Mouse (Mus musculus): Measurements from ENCODE around the gene Slc25a48. TPM values are rescaled to one million over a fixed set of nuclear protein-coding genes. Genes with fewer than 3 reads are reported as not detected.

Gene Slc25a48
- 2.1 and 2.4 TPM in 2 replicates for polyA plus RNA-seq (2015; fragmentation: Nextera tagmentation; extraction: Ambion mirVana)

- Histone ChIP-seq H3K9ac (0 out of 2 replicates have a peak within 1 kb of the TSS, but pooled peaks have one; percentile 17), H3K4me2 (peak within 1 kb of the TSS; percentile 89), H3K4me1 (peaks cover 29% of the 10 kb centered on the region), H3K4me3 (peak within 1 kb of the TSS; percentile 43), H3K27ac (no peak within 1 kb of the TSS), H3K36me3 (no peaks in the 10 kb centered on the region), H3K27me3 (peaks cover 54% of the 10 kb centered on the region), H3K9me3 (no peaks in the 10 kb centered on the region)
- 2% methylated on average over 51 of the region's 51 CpGs for WGBS
- no peak for ATAC-seq (ENCODE audit: insufficient number of reproducible peaks, low FRiP score, low TSS enrichment, low read depth)
Observed at GRCm38 (mm10) chr13:56438211-56439075, at the start of gene Slc25a48. Gene Slc25a48, plus strand, starts transcription at chr13:56438355.

- Histone ChIP-seq H3K4me2 (no peak overlapping the region), H3K4me1 (peaks cover 16% of the 10 kb centered on the region), H3K27me3 (no peaks in the 10 kb centered on the region), H3K27ac (no peak overlapping the region), H3K4me3 (no peak overlapping the region), H3K9ac (no peak overlapping the region), H3K36me3 (no peaks in the 10 kb centered on the region), H3K9me3 (no peaks in the 10 kb centered on the region)
- 36% methylated on average over 5 of the region's 5 CpGs for WGBS
- ATAC-seq (ENCODE audit: insufficient number of reproducible peaks, low FRiP score, low TSS enrichment, low read depth) = no peak
Observed at GRCm38 (mm10) chr13:56397572-56397971, 40.6 kb upstream of the Slc25a48 start.

- no peaks in the 10 kb centered on the region for H3K36me3 ChIP-seq
- peaks cover 30% of the 10 kb centered on the region for H3K4me1 ChIP-seq
- H3K9me3 ChIP-seq = no peaks in the 10 kb centered on the region
- H3K27ac ChIP-seq = no peak overlapping the region
- no peak for ATAC-seq (ENCODE audit: insufficient number of reproducible peaks, low FRiP score, low TSS enrichment, low read depth)
- H3K27me3 ChIP-seq = no peaks in the 10 kb centered on the region
- no peak overlapping the region for H3K4me2 ChIP-seq
- H3K9ac ChIP-seq = no peak overlapping the region
- WGBS = 62% methylated on average over 4 of the region's 4 CpGs
- no peak overlapping the region for H3K4me3 ChIP-seq
Observed at GRCm38 (mm10) chr13:56401186-56401585, 37.0 kb upstream of the Slc25a48 start.

GRCm38 (mm10) chr13:56403381-56404086 is 34.6 kb upstream of the Slc25a48 start:
- Histone ChIP-seq H3K4me1 (peaks cover 21% of the 10 kb centered on the region), H3K4me3 (no peak overlapping the region), H3K9me3 (no peaks in the 10 kb centered on the region), H3K9ac (no peak overlapping the region), H3K27ac (peak overlapping the region; percentile 38; the same call in 1 of the 2 replicates), H3K4me2 (no peak overlapping the region), H3K36me3 (no peaks in the 10 kb centered on the region), H3K27me3 (no peaks in the 10 kb centered on the region)
- WGBS = 42% methylated on average over 8 of the region's 8 CpGs
- ATAC-seq (ENCODE audit: insufficient number of reproducible peaks, low FRiP score, low TSS enrichment, low read depth) = no peak

DNA sequence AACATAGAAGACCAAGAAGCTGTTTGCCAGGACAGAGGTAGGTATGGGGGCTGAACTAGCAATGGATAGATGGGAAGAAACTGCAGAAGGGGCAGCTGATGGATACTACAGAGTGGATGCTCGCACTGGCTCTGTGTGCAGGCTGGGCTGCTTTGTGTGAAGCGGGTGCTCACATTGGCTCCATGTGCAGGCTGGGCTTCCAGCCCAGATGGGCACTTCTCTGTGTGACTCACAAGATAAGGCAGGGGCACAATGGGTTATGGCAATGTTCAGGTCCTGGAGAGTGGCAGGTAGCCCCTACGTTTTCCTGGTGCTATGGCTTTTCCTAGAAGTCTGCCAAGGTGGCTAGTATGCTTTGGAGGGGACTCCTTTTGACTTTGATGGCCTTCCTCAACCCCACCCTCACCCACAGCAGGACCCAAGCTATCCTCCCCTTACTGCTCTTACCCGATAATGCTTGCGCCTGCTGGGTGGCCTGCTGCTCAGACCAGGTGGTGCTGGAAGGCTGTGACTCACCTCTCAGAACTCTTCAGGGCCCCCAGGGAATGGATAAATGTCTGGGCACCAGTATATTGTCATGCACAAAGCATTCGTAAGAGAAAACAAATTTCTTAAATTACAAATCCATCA is 33.5 kb upstream of the Slc25a48 start:
- ATAC-seq (ENCODE audit: insufficient number of reproducible peaks, low FRiP score, low TSS enrichment, low read depth) = no peak

DNA sequence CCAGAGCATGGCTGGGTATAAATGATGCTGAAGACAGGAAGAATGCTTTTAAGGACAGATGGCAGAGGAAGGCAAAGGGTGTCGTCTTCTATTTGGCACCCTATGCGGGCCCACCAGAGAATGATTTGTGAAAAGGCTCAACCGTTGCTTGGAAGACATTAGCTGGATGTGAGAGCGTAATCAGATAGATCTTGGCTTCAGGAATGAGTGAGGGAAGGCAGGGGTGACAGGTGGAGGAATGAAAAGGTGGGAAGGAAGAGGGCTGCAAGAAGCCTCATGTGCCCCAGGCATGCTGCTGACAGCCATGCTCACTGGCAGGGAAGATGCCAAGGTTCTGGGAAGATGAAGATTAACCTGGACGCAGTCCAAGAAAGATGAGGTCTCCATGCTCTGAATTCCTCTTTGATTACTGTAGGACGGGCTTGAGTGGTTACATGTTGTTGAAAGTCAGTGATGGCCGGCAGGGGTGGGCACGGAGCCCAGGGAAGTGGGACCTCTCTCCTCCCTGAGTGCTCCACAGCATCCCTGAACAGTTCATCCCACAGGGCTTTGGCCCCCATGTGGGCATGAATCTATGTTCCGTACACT is 25.8 kb upstream of the Slc25a48 start:
- Histone ChIP-seq H3K4me3 (no peak overlapping the region), H3K4me2 (no peak overlapping the region), H3K9ac (no peak overlapping the region), H3K4me1 (0 out of 2 replicates have a peak, but pooled peaks cover 3% of the 10 kb centered on the region), H3K27ac (no peak overlapping the region), H3K27me3 (no peaks in the 10 kb centered on the region), H3K36me3 (no peaks in the 10 kb centered on the region), H3K9me3 (no peaks in the 10 kb centered on the region)
- WGBS = 59% methylated on average over 9 of the region's 9 CpGs
- ATAC-seq (ENCODE audit: insufficient number of reproducible peaks, low FRiP score, low TSS enrichment, low read depth) = no peak

More for the DNA sequence above, 33.5 kb upstream of the Slc25a48 start:
- Histone ChIP-seq H3K27me3 (no peaks in the 10 kb centered on the region), H3K4me3 (no peak overlapping the region), H3K4me2 (no peak overlapping the region), H3K27ac (no peak overlapping the region), H3K4me1 (peaks cover 21% of the 10 kb centered on the region), H3K9ac (no peak overlapping the region), H3K9me3 (no peaks in the 10 kb centered on the region), H3K36me3 (no peaks in the 10 kb centered on the region)
- 63% methylated on average over 6 of the region's 6 CpGs for WGBS

- 35% methylated on average over 13 of the region's 13 CpGs for WGBS
- H3K4me3 ChIP-seq = no peak overlapping the region
- no peak overlapping the region for H3K9ac ChIP-seq
- H3K27me3 ChIP-seq = no peaks in the 10 kb centered on the region
- H3K4me2 ChIP-seq = no peak overlapping the region
- H3K9me3 ChIP-seq = no peaks in the 10 kb centered on the region
- peaks cover 23% of the 10 kb centered on the region for H3K4me1 ChIP-seq
- no peaks in the 10 kb centered on the region for H3K36me3 ChIP-seq
- H3K27ac ChIP-seq = no peak overlapping the region
- no peak for ATAC-seq (ENCODE audit: insufficient number of reproducible peaks, low FRiP score, low TSS enrichment, low read depth)
Observed at GRCm38 (mm10) chr13:56418685-56419483, 19.3 kb upstream of the Slc25a48 start.

DNA sequence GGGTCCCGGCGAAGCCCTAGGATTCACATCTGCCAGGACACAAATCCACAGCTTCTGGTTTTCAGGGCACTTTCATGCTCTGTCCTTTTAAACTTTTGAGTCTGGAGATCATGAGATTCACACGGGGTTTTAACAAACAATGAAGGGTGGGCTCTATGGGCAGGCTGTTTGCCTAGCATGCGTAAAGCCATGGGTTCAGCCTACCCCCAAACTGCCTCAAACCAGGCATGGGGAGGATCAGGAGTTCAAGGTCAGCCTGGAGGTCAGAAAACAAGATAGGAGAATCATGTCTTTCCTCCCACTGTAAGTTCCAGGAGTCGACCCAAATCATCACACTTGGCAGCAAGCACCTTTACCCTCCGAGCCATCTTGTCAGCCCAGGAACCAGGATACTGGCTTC is 18.6 kb upstream of the Slc25a48 start:
- no peak for ATAC-seq (ENCODE audit: insufficient number of reproducible peaks, low FRiP score, low TSS enrichment, low read depth)
- Histone ChIP-seq H3K27me3 (no peaks in the 10 kb centered on the region), H3K27ac (no peak overlapping the region), H3K9ac (no peak overlapping the region), H3K4me2 (no peak overlapping the region), H3K9me3 (no peaks in the 10 kb centered on the region), H3K36me3 (no peaks in the 10 kb centered on the region), H3K4me3 (no peak overlapping the region), H3K4me1 (peaks cover 23% of the 10 kb centered on the region)
- WGBS = 69% methylated on average over 6 of the region's 6 CpGs

GRCm38 (mm10) chr13:56422072-56422723 is 16.0 kb upstream of the Slc25a48 start:
- Histone ChIP-seq H3K9ac (no peak overlapping the region), H3K27ac (peak overlapping the region; percentile 61; the same call in 1 of the 2 replicates), H3K9me3 (no peaks in the 10 kb centered on the region), H3K4me1 (peaks cover 23% of the 10 kb centered on the region), H3K36me3 (no peaks in the 10 kb centered on the region), H3K27me3 (no peaks in the 10 kb centered on the region), H3K4me3 (0 out of 2 replicates have a peak overlapping the region, but pooled peaks have one; percentile 2), H3K4me2 (peak overlapping the region; percentile 28; the same call in 1 of the 2 replicates)
- ATAC-seq (ENCODE audit: insufficient number of reproducible peaks, low FRiP score, low TSS enrichment, low read depth) = no peak
- 9% methylated on average over 16 of the region's 16 CpGs for WGBS

DNA sequence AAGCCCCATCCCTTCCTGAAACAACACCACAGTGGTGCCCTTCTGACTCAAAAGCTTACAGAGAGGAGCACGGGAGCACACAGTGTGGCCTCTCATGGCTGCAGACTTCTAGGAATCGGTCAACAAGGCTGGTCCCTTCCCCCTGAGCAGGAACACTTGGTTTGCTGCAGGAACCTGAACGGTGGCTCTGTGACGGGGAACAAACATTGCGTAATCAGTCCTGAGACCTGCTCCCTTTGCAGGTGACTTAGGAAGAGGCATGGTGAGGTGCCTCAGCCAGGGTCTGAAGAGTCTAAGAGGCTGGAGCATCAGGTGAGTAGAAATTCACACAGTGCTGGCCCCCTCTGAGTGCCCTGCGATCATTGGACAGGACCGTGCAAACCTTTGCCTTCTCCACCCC is 12.2 kb upstream of the Slc25a48 start:
- peaks cover 38% of the 10 kb centered on the region for H3K4me1 ChIP-seq
- no peak overlapping the region for H3K4me3 ChIP-seq
- H3K4me2 ChIP-seq = no peak overlapping the region
- H3K36me3 ChIP-seq = no peaks in the 10 kb centered on the region
- no peak overlapping the region for H3K27ac ChIP-seq
- 77% methylated on average over 7 of the region's 7 CpGs for WGBS
- 0 out of 2 replicates have a peak, but pooled peaks cover 2% of the 10 kb centered on the region for H3K27me3 ChIP-seq
- ATAC-seq (ENCODE audit: insufficient number of reproducible peaks, low FRiP score, low TSS enrichment, low read depth) = no peak
- H3K9me3 ChIP-seq = no peaks in the 10 kb centered on the region
- no peak overlapping the region for H3K9ac ChIP-seq

Data from limb, embryonic 15.5 days (tissue).